Mouse (Mus musculus): Measurements from ENCODE around the gene Dlgap1.

GRCm38 (mm10) chr17:70397220-70397619 lies 428.3 kb downstream of the Dlgap1 start:
- no peak for TF ChIP-seq CTCF (conservative IDR thresholded peaks at IDR 0.05; ENCODE audit: low read length)
- no peak for TF ChIP-seq NANOG (IDR thresholded peaks at IDR 0.05; ENCODE audit: borderline replicate concordance, low read length)
